Mouse (Mus musculus): ENCODE measurements around the gene Amdhd1.

GRCm38 (mm10) chr10:93541585-93541984, 1.8 kb upstream of the Amdhd1 start:
- no peak for TF ChIP-seq CTCF (IDR thresholded peaks at IDR 0.05; ENCODE audit: borderline replicate concordance, control insufficient read depth, extremely low read depth, insufficient read depth, low read length, poor library complexity)
- TF ChIP-seq POLR2A (IDR thresholded peaks at IDR 0.05; ENCODE audit: control insufficient read depth, extremely low read depth, insufficient read depth, low read length, poor library complexity) = no peak
